Mouse (Mus musculus) lung, embryonic 14.5 days (tissue): ENCODE measurements at regions not wholly inside any gene's neighbourhood (a gene's known extent, or its start where the extent isn't known, plus 50 kb on each side); places are given as distances from the start of the nearest gene placed in this dataset.
"Not testable (repeated sequence)": the region's sequence is repeated elsewhere in the genome, so short reads cannot be mapped to it uniquely, and the experiment has no call there.

Source experiments
- ATAC-seq: fragments of 200-750 bp; cut with Nextera tagmentation; 2 replicates; pipeline ENCODE4 v1.8.0; 2017; ENCODE audit warnings: mild to moderate bottlenecking, moderate TSS enrichment, moderate library complexity; ENCODE audit not compliant: insufficient read depth
- DNase-seq: peaks from one replicate; pipeline ENCODE4 v3.0.0-alpha.2; 2015
- H3K27ac ChIP-seq: fragments of 300-500 bp; sonication (generic); 2 replicates; pipeline ENCODE4 v1.5.1; 2014; ENCODE audit warnings: low read depth, mild to moderate bottlenecking, moderate library complexity
- H3K27me3 ChIP-seq: fragments of 300-500 bp; sonication (generic); 2 replicates; pipeline ENCODE4 v1.6.1; 2014; ENCODE audit warnings: low read length, control low read depth; ENCODE audit not compliant: insufficient read depth
- H3K36me3 ChIP-seq: fragments of 300-500 bp; sonication (generic); 2 replicates; pipeline ENCODE4 v1.6.1; 2014; ENCODE audit warnings: control low read depth; ENCODE audit not compliant: insufficient read depth
- H3K4me1 ChIP-seq: fragments of 300-500 bp; sonication (generic); 2 replicates; pipeline ENCODE4 v1.6.1; 2014; ENCODE audit warnings: antibody characterized with exemption, control low read depth; ENCODE audit not compliant: insufficient read depth
- H3K4me2 ChIP-seq: fragments of 300-500 bp; sonication (generic); 2 replicates; pipeline ENCODE4 v1.6.1; 2014; ENCODE audit warnings: mild to moderate bottlenecking
- H3K4me3 ChIP-seq: fragments of 300-500 bp; sonication (generic); 2 replicates; pipeline ENCODE4 v1.5.1; 2014; ENCODE audit warnings: low read depth, low read length
- H3K9ac ChIP-seq: fragments of 300-500 bp; sonication (generic); 2 replicates; pipeline ENCODE4 v1.6.1; 2014
- H3K9me3 ChIP-seq: fragments of 300-500 bp; sonication (generic); 2 replicates; pipeline ENCODE4 v1.6.1; 2016; ENCODE audit warnings: low read depth, low read length, control low read depth
- CTCF ChIP-seq: IDR thresholded peaks from 2 replicates; pipeline ENCODE4 v1.5.1; 2016; ENCODE audit warnings: antibody characterized with exemption, low read depth
- WGBS: fragments of 180-500 bp; shearing (Covaris S2); extraction: QIAGEN DNeasy Blood & Tissue Kit; methylation state at CpG from one replicate; pipeline ENCODE4 v1.1.7; 2014; 5-methylcytosine and 5-hydroxymethylcytosine counted together

- 74% methylated on average over 4 of the region's 4 CpGs for WGBS
- no peak for ATAC-seq
Observed at GRCm38 (mm10) chr7:70253275-70253674, 113.3 kb downstream of the Nr2f2 start.

GRCm38 (mm10) chr7:70239059-70239458 is 127.5 kb downstream of the Nr2f2 start:
- not testable (repeated sequence) for H3K4me1 ChIP-seq, H3K27me3 ChIP-seq, ATAC-seq, H3K9me3 ChIP-seq, DNase-seq, H3K27ac ChIP-seq, H3K4me2 ChIP-seq, H3K4me3 ChIP-seq, H3K36me3 ChIP-seq, H3K9ac ChIP-seq
- 76% methylated on average over 9 of the region's 9 CpGs for WGBS

More at GRCm38 (mm10) chr7:70253275-70253674, 113.3 kb downstream of the Nr2f2 start:
- Histone ChIP-seq H3K4me2 (no peak overlapping the region), H3K36me3 (no peaks in the 10 kb centered on the region), H3K9me3 (no peaks in the 10 kb centered on the region), H3K4me3 (no peak overlapping the region), H3K27ac (no peak overlapping the region), H3K4me1 (no peaks in the 10 kb centered on the region), H3K9ac (no peak overlapping the region), H3K27me3 (no peaks in the 10 kb centered on the region)
- no peak for DNase-seq
- TF ChIP-seq CTCF, result no peak

GRCm38 (mm10) chr7:70219310-70219709 is 147.2 kb downstream of the Nr2f2 start:
- H3K27me3 ChIP-seq, result no peaks in the 10 kb centered on the region
- no peak overlapping the region for H3K4me3 ChIP-seq
- ATAC-seq (no peak), DNase-seq (no peak)
- no peaks in the 10 kb centered on the region for H3K36me3 ChIP-seq
- no peak overlapping the region for H3K4me2 ChIP-seq
- TF ChIP-seq CTCF, result no peak
- no peaks in the 10 kb centered on the region for H3K4me1 ChIP-seq
- no peak overlapping the region for H3K9ac ChIP-seq
- no peak overlapping the region for H3K27ac ChIP-seq
- no peaks in the 10 kb centered on the region for H3K9me3 ChIP-seq
- WGBS, result 51% methylated on average over 6 of the region's 6 CpGs

GRCm38 (mm10) chr7:70217137-70217536 is 149.4 kb downstream of the Nr2f2 start:
- Histone ChIP-seq H3K36me3 (no peaks in the 10 kb centered on the region), H3K4me2 (no peak overlapping the region), H3K9me3 (no peaks in the 10 kb centered on the region), H3K4me1 (no peaks in the 10 kb centered on the region), H3K4me3 (no peak overlapping the region), H3K9ac (no peak overlapping the region), H3K27me3 (no peaks in the 10 kb centered on the region), H3K27ac (no peak overlapping the region)
- no peak for ATAC-seq
- no peak for DNase-seq
- TF ChIP-seq CTCF, result no peak
- WGBS, result 71% methylated on average over 2 of the region's 2 CpGs

- Histone ChIP-seq H3K27ac (no peak overlapping the region), H3K36me3 (no peaks in the 10 kb centered on the region), H3K27me3 (no peaks in the 10 kb centered on the region), H3K4me2 (no peak overlapping the region), H3K4me3 (no peak overlapping the region), H3K9ac (no peak overlapping the region), H3K4me1 (no peaks in the 10 kb centered on the region), H3K9me3 (no peaks in the 10 kb centered on the region)
- peak; percentile 23 for DNase-seq
- 36% methylated on average over 4 of the region's 4 CpGs for WGBS
- TF ChIP-seq CTCF, result no peak
- no peak; the same call in 1 of the 2 replicates for ATAC-seq
Observed at GRCm38 (mm10) chr7:70213970-70214520, 152.5 kb downstream of the Nr2f2 start.

- DNase-seq (no peak), ATAC-seq (no peak)
- no peak for TF ChIP-seq CTCF
- Histone ChIP-seq H3K9ac (no peak overlapping the region), H3K27me3 (no peaks in the 10 kb centered on the region), H3K4me3 (no peak overlapping the region), H3K9me3 (no peaks in the 10 kb centered on the region), H3K27ac (no peak overlapping the region), H3K4me1 (no peaks in the 10 kb centered on the region), H3K36me3 (no peaks in the 10 kb centered on the region), H3K4me2 (no peak overlapping the region)
- 50% methylated on average over 1 of the region's 1 CpGs for WGBS
Observed at GRCm38 (mm10) chr7:70205900-70206299, 160.6 kb downstream of the Nr2f2 start.

- Histone ChIP-seq H3K9ac (no peak overlapping the region), H3K27me3 (no peaks in the 10 kb centered on the region), H3K9me3 (no peaks in the 10 kb centered on the region), H3K4me1 (no peaks in the 10 kb centered on the region), H3K36me3 (no peaks in the 10 kb centered on the region), H3K4me3 (no peak overlapping the region), H3K4me2 (no peak overlapping the region), H3K27ac (no peak overlapping the region)
- ATAC-seq (no peak), DNase-seq (no peak)
- no peak for TF ChIP-seq CTCF
- 93% methylated on average over 4 of the region's 4 CpGs for WGBS
Observed at GRCm38 (mm10) chr7:70200188-70200587, 166.3 kb downstream of the Nr2f2 start.

- DNase-seq, result no peak
- no peak for TF ChIP-seq CTCF
- 73% methylated on average over 2 of the region's 2 CpGs for WGBS
Observed at GRCm38 (mm10) chr7:70178956-70179355, 187.6 kb downstream of the Nr2f2 start.

More at GRCm38 (mm10) chr7:70178956-70179355, 187.6 kb downstream of the Nr2f2 start:
- no peak overlapping the region for H3K4me3 ChIP-seq
- H3K27me3 ChIP-seq, result no peaks in the 10 kb centered on the region
- no peaks in the 10 kb centered on the region for H3K9me3 ChIP-seq
- no peaks in the 10 kb centered on the region for H3K36me3 ChIP-seq
- H3K9ac ChIP-seq, result no peak overlapping the region
- no peak for ATAC-seq
- H3K27ac ChIP-seq, result no peak overlapping the region
- H3K4me1 ChIP-seq, result no peaks in the 10 kb centered on the region
- no peak overlapping the region for H3K4me2 ChIP-seq
